Mouse (Mus musculus) A20 (cell line): ENCODE data around the gene Slc22a21.
"Not testable (repeated sequence)": the region's sequence is repeated elsewhere in the genome, so short reads cannot be mapped to it uniquely, and the experiment has no call there.

ENCODE experiments used
- DNase-seq: peaks from one replicate; pipeline ENCODE4 v3.0.0-alpha.2; 2011; ENCODE audit warnings: low read depth, low spot score

Slc22a21 gene

GRCm38 (mm10) chr11:53979788-53980621 lies at the start of gene Slc22a21:
Gene Slc22a21, minus strand, starts transcription at chr11:53980332.
- no peak for DNase-seq

GRCm38 (mm10) chr11:54028997-54029396 lies 48.9 kb upstream of the Slc22a21 start:
- DNase-seq, result no peak

DNA sequence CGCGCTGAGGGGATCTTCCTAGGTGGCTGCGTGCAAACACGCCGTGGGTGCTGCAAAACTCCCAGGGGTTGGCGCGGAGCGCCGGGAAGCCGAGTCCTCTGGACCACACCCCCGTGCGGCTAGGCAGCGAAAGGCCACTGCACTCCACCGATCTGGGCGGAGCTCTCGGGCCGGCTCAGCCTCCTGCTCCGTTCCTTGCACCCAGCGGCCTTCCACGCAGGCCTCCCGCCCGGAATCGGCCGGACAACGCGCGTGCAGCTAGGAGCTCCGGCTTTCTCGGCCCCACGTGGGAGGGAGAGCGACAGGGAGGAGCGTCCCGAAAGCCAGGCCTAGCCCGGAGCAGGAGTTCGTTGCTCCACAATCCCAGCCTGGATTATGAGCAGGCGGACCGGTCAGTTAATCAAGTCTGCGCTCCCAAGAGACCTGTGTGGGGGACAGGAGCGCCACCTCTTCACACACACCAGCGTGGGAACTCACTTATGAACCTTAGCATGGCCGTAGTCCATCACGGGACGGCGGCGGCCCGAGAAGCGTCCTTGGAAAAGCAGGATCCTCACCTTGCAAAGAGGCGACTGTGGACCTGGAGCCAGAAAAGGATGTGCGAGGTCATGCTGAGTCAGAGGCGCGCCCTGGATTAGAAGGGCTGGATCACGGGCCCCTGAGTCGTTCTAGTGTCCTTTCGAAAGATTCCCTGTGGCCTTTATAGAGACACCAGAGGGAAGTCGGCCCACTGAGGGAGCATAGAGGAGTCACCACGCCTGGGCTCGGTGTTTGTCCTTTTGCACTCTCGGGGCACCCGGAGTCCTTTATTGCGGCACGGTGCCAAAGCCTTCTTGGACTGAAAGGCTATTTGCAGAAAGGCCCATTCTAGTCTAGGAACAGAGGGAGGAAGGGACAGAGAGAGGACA lies 48.2 kb upstream of the Slc22a21 start, which contains the start of gene Slc22a4:
Gene Slc22a4 (minus strand): TSS at position 47 of the 908 bp plus-strand sequence.
- no peak for DNase-seq

DNA sequence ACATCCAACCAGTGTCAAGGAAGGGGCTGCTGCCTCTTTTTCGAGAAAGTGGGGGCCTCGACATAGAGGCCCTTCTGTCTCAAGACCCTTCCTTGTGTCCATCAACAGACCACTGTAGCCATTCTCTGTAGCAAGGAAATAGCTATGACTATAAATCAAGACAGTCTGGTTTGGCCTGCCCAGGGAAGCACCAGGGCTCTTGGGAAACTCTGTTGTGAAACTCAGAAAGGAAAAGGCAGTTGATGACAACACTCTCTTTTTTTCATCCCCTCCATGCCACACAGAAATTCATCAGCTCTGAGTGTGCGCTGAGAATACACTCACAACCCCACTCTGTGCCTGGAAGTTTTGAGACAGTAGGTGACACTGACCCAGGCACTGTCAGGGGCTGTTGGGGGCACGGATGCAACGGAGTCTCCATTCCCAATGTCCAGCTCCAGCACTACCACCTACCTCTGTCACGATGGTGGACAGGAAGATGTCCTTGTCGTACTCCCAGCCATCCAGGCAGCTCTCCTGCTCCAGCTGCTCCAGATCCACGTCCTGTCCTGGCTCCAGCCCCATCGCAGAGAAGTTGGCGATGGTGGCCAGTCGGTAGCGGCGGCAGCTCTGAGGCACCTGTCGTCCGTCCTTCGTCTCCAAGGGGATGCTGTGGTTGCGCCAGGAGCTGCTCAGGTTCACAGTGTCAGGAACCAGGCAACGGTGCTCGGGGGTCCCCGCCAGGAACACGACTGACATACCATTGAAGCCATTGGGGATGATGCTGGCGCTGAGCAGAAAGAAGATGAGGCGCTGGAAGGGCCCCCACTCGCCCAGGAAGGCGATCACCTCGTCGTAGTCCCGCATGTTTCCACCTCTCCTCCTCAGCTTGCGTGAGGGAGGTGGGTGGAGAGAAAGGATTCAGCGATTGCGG lies 47.3 kb upstream of the Slc22a21 start:
- DNase-seq, result no peak

GRCm38 (mm10) chr11:54026491-54027041 lies 46.4 kb upstream of the Slc22a21 start:
- no peak for DNase-seq

DNA sequence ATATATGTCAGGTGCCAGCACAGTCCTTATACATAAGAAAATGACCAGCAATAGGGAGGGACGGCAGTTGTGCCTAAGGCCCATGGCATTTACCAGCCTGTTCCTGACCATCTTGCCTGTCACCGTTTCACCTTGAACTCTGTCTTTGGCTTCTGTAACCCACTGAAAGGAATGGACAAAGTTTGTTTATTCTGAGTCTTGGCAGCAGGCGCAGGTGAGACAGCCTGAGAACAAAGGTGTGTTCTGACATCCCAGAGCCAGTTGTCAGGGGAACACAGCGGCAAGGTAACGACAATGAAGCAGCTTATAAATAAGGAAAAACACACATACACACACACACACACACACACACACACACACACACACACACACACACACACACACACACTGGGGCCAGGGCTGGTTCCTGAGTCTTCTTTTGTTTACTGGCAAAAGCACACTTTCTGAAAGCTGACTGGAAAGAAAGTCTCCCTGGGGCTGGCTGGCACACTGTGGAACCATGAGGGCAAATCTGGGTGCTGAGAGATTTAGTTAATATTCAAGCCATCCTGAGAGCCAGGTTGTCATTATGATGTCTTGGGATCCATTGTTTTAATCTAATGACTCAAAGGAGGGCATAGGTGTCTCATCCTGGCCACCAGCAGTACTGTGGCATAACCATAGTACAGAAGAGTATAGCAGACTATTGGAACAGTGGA lies 41.4 kb upstream of the Slc22a21 start:
- no peak for DNase-seq

- DNase-seq, result no peak
Observed at GRCm38 (mm10) chr11:54018893-54019732, 39.0 kb upstream of the Slc22a21 start.

- no peak for DNase-seq
Observed at GRCm38 (mm10) chr11:54017596-54017995, 37.5 kb upstream of the Slc22a21 start.

DNA sequence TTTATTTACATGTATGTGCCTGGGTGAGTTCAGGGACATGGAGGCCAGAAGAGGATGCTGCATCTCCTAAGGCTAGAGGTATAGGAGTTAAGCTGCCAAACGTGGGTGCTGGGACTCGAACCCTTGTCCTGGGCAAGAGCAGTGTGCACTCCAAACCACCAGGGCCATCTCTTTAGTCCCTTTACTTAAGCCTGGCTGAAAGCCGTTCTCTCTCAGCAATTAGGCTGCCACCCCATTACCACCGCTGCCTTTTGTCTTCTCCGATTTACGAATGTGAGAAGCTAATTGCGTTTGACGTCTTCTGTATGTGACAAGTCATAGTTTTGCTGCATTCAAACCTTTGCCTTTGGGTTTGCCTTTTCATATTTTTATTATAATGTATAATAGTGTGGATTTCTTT lies 35.9 kb upstream of the Slc22a21 start:
- DNase-seq, result no peak

GRCm38 (mm10) chr11:54012961-54013360 lies 32.8 kb upstream of the Slc22a21 start:
- DNase-seq, result no peak

GRCm38 (mm10) chr11:54011255-54011654 lies 31.1 kb upstream of the Slc22a21 start:
- DNase-seq, result no peak

DNA sequence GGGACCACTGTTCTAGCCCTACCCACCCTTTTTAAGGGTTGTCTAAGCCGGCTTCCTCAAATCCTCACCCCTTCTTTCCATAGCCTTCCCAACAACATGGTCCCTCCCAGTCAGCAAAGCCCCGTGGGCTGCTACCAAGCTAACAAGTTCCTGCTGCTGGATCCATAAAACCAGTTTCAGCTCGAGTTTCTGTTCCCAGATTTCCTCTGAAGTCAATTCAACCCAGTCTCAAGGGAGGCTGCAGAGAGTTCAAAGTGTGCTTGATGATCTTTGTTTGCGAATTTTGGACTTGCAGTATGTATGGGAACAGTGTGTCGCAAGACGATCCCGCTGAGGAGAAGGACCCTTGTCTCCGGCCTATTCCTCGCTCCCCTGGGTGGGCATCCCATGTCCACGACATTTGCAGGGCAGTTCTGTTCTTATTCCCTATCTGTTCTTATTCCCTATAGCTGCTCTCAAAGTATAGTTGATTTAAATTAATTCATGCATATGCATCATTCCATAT lies 28.3 kb upstream of the Slc22a21 start:
- DNase-seq, result no peak

GRCm38 (mm10) chr11:54007717-54008116 lies 27.6 kb upstream of the Slc22a21 start:
- no peak for DNase-seq

GRCm38 (mm10) chr11:54006901-54007300 lies 26.8 kb upstream of the Slc22a21 start:
- no peak for DNase-seq

GRCm38 (mm10) chr11:54006362-54006761 lies 26.2 kb upstream of the Slc22a21 start:
- not testable (repeated sequence) for DNase-seq

DNA sequence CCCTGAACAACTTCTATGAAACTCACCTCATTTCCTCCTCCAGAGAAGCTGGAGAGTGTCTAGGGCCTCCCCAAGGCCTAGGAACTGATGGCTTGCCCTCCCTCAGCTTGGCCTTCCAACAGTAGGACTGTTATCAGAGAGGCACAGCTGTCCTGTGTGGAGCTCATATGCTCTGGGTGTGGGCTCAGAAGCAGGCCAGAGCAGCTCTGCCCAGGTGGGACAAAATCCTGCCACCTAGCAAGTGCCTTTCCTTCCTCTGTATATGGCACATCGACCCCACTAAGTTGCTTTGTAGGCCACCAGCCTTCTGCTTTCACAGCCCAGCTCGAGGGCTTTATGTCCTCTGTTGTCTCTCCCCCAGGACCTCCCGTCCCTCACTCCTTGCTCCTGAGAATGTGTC lies 24.6 kb upstream of the Slc22a21 start:
- DNase-seq, result no peak

DNA sequence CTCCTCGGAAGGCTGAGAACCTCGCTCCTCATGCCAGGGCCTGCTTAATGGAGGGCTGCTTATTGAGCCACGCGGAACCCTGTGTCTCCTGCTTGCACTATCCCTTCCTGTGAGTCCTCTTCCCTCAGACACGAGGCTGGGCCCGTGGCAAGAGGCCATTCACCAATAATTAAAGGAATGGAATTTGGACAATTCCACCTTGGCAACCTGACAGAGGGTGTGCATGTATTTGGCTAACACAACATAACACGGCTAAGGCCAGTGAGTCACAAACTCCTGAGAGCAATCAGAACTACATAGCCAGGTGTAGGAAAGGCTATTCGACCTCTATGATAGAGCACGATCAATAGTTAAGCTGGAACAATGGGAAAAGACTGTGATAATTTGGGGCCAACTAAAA lies 24.1 kb upstream of the Slc22a21 start:
- no peak for DNase-seq

GRCm38 (mm10) chr11:54002761-54003717 lies 22.9 kb upstream of the Slc22a21 start:
- peak; percentile 38 for DNase-seq
